Mouse (Mus musculus) liver, adult 10 weeks (tissue): Measurements from ENCODE around the gene Retreg3. TPM values are rescaled to one million over a fixed set of nuclear protein-coding genes. Genes with fewer than 3 reads are reported as not detected.

Source experiments
- polyA plus RNA-seq: library from polyadenylated mRNA; stranded (reverse); fragments of 350-450 nt; fragmentation: Illumina TruSeq; extraction: RNeasy Lipid Tissue Mini Kit (QIAGEN cat#74804); gene quantifications from one replicate; pipeline ENCODE4 v1.2.3, GENCODE M21; 2014; ENCODE audit warnings: low read depth, low replicate concordance

The Retreg3 gene
- polyA plus RNA-seq, result 43.4 TPM

DNA sequence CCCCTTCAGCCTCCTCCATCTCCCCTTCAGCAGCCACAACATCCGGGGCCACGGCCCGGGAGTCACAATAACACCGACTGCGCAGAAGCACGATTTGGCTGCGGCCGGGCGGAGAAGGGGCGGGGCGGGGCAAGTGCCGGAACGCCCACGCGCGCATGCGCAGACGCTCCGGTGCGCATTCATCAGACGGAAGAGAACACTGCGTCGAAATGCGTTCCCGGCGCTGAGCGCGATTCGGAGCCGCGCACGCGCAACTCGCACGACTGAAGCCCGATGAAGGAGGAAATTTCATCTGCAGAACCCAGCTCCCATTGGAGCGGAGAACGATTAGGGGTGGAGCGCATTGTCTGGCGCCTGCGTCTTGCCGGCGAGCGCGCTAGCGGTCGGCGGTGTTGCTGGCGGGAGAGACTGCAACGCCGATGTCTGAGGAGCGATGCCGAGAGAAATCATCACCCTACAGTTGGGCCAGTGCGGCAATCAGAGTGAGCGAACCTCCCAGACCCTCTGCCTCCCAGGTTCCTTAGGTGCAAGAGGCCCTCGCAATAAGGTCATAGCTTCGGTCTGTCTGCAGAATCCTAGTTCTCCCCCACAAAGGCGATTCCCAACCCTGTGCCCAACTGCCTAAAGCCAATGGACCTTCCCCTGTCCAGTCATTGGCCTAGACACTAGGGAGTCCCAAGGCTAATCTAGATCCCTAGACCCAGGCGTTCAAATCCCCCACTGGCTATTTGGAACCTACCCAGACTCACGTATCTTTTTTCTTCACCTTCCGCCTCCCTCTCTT lies at the start of gene Retreg3, which contains the start of gene Tubg1:
Retreg3 (minus strand) TSS at position 133 of the 784 bp plus-strand sequence.
Tubg1 (plus strand) TSS at position 178 of the 784 bp plus-strand sequence.

DNA sequence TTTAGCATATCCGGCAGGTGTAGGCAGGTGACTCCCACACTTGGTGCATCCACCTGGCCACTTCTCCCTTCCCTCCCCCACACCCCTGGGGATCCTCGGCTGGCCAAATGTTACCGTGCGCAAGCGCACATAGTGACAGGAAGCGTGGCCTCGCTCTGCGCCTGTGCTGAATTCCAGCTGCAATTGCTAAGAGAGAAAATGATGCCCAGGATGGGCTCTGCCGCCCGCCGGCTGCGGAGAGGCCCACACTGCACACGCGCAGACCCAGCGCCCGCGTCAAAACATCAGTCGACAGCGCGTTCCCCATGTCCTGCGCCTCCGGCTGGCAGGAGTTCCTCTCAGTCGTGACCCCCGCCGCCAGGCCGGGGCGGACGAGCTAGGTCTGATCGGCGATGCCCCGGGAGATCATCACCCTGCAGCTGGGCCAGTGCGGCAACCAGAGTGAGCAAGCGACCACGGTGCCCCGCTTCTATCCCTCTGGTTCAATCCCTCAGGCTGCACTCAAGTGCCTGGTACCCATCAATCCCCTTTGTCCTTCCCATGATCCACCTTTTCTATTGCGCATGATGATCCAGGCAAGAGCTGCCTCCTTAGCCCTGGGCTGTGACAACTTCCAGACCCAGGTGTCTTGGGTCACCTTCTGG lies 36.2 kb upstream of the Retreg3 start, which contains the start of gene Tubg2:
Tubg2 (plus strand) TSS at position 180 of the 644 bp plus-strand sequence.

DNA sequence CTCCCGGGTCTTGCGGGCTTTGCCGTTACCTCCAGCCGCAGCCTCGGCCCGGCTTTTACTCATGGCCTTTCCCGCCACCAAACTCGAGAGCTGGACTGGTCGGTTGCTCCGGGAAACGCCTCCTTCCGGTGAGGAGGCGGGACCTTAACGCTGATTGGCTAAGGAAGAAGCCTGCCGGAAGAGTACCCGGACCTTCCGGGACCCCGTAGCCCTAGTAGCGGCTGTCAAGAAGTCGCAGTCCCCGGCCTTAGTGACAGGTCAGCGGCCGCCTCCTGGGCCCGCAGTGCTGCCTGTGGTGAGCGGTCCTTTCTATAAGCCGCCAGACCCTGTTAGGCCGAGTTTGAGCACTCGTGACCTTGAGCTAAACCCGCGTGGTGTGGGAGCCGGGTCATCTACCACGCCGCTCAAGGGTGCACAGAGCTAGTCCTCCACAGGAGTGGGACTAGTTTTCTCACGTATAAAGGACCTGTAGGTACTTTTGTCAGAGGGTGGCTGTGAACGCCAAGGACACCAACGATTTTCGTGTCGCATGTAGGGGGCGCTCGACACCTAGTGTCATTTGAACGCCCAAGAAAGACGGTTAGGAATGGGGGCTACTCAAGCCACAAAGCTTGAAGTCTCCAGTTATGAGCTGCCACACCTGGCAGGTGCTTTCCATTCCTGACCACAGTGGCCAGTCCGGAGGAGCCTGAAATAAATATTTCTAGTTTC lies 24.2 kb downstream of the Retreg3 start, which contains the start of gene Psmc3ip:
Psmc3ip (minus strand) TSS at position 123 of the 711 bp plus-strand sequence.

DNA sequence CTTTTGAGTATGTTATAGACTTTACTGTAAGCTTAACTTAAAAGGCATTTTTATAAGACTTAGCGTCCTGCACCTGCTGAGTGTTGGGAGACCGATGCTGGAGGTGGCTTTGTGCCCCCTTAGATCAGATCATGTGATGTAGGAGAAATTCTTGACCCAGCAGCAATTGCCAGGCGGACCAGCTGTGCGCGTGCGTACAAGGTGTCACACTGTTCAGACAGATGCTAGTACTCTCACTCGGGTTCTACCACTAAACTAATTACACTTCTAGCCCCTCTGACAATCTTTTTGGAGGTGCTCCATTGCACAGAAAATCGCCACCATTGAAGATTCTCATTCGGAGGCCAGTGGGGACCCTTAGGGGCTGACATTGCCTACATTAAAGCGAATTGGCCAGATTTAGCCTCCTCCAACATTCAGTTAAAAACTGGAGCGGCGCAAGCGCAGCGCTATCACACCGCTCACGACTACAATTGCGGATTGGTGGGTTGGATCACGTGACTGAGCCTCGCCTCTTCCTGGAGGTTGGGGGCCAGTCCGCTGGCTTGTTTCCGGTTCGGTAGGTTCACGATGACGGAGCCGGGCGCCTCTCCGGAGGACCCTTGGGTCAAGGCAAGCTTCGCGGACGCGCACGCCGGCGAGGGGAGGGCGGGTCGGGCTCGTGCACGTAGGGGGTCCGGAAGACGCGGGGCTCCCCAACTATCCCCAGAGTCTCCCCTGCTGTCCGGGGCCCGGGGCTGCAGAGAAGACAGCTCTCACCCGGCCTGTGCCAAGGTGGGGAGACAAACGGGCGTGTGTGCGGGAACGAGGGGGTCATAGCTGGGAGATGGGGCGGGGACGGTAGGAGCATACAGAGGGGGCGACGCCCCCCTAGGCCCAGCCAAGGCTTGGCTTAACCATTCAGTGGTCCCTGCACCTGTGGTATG lies 32.7 kb downstream of the Retreg3 start, which contains the start of gene Mlx:
Mlx (plus strand) TSS at position 522 of the 926 bp plus-strand sequence.

DNA sequence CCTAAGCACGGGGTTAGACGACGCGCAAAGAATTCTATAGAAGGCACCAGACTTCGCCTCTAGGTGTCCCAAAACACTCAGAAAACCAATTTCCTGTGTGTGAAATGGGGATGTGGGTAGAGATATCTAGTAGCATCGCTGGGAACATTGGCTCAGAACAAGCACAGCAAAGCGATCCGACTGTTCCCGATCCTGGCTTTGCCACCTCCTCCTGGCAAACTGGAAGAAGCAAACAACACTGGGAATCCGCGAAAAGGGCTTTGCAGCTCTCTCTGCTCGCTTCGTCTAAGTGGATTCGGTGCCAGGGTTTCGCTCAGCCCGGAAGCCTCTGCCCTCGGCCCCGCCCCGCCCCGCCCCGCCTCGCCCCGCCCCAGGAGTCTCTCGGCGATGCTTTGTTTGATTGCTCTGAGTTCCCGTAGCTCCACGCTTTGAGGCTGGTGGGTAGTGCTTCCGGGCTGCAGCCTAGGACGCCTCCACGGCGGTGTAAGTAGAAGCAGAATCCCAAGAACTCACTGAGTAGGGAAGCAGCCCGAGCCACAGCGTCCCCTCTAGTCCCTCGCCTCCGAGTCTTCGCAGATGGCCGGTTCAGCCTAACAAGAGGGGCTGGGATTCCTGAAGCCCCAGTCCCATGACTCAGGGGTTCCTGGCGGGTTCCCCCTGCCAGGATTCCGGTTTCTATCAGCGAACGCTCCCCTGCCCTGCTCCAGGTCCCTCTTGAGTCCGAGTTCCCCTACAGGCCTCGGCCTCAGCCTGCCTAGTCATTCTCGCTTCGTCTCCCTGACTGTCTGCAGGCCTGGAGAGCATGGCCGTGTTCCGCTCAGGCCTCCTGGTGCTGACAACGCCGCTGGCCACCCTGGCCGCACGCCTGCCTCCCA lies 37.2 kb downstream of the Retreg3 start, which contains the start of gene Coasy:
Coasy (plus strand) TSS at position 358 of the 875 bp plus-strand sequence.

DNA sequence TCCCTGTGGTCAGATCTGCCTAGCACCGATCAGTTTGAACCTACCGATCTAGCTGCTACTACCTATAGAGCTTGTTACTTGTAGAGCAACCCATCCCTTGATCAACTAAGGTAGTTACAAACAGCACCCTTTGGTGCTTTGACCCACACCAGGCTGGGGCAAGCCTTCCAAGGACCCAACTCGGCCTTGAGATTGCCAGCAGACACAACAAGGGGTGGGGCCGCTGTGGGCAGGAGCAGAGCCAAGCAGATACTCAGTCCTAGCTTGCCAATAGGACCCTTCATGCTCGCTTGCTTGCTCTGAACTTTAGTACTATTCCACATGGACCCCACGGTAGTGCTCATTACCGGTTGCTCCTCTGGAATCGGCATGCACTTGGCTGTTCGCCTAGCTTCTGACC lies 41.6 kb downstream of the Retreg3 start, which contains the start of gene Hsd17b1:
Hsd17b1 (plus strand) TSS at position 291 of the 400 bp plus-strand sequence.

DNA sequence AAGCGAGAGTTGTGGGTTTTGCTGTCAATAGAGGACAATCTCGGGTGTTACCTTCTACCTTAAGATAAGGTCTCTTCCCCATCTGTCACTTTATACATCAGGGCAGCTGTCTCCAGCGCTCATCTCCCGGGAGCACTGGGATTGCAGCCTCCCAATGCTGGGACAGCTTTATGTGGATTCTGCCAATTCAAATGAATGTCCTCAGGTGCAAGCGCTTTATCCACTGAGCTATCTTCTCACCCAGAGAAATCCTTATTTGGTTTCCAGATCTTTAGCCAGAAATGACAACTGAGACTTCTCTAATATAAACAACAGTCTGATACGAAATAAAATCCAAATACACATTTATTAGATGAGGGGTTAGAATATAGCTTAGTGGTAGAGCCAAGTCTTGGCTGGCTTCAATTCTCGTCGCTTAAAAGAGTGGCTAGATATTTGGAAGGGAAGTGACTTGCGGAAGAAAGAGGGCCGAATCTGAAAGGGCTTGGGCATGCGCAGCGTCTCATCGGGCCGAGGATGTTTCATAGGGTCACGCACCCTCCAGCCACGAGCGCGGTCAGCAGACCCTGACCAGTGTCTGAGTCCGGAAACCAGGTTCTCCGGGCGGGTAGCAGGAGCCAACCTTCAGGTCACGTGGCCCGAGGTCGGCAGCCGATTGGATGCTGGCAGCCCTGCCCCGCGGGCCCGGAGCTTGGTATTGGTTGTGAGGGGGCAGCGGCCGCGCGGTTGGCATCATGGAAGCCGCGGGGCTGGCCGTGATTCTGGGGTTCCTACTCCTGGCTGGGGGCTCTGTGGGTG lies 50.1 kb downstream of the Retreg3 start, which contains the start of gene Naglu:
Naglu (plus strand) TSS at position 622 of the 798 bp plus-strand sequence.

Other genes with a start within 250 kb of the Retreg3 start
- gene Stat3, start 180.4 kb downstream of the Retreg3 start, polyA plus RNA-seq, result 25.1 TPM
- 3.3 TPM for gene Cavin1, start 149.0 kb downstream of the Retreg3 start, polyA plus RNA-seq
- gene Atp6v0a1, start 110.4 kb downstream of the Retreg3 start, polyA plus RNA-seq, result 23.9 TPM
- 1.4 TPM for gene Naglu, start 49.9 kb downstream of the Retreg3 start, polyA plus RNA-seq
- not detected for gene Hsd17b1, start 41.5 kb downstream of the Retreg3 start, polyA plus RNA-seq
- gene Coasy, start 37.3 kb downstream of the Retreg3 start, polyA plus RNA-seq, result 11.6 TPM
- 40.8 TPM for gene Mlx, start 32.6 kb downstream of the Retreg3 start, polyA plus RNA-seq
- not detected for gene Psmc3ip, start 24.5 kb downstream of the Retreg3 start, polyA plus RNA-seq
- 1.6 TPM for gene Tubg1, start within 50 bp of the Retreg3 start, polyA plus RNA-seq
- not detected for gene Tubg2, start 36.0 kb upstream of the Retreg3 start, polyA plus RNA-seq
- gene Cntnap1, start 50.6 kb upstream of the Retreg3 start, polyA plus RNA-seq, result 0.08 TPM
- not detected for gene Plekhh3, start 51.5 kb upstream of the Retreg3 start, polyA plus RNA-seq
- gene Ccr10, start 55.5 kb upstream of the Retreg3 start, polyA plus RNA-seq, result not detected
- gene Ezh1, start 106.6 kb upstream of the Retreg3 start, polyA plus RNA-seq, result 6.2 TPM
- 4.4 TPM for gene Ramp2, start 126.1 kb upstream of the Retreg3 start, polyA plus RNA-seq
- gene Vps25, start 133.8 kb upstream of the Retreg3 start, polyA plus RNA-seq, result 82.1 TPM
- not detected for gene Wnk4, start 140.7 kb upstream of the Retreg3 start, polyA plus RNA-seq
- gene Cntd1, start 159.1 kb upstream of the Retreg3 start, polyA plus RNA-seq, result not detected
- 11.5 TPM for gene Coa3, start 159.2 kb upstream of the Retreg3 start, polyA plus RNA-seq
- gene Becn1, start 182.4 kb upstream of the Retreg3 start, polyA plus RNA-seq, result 49.8 TPM
- 96.3 TPM for gene Psme3, start 196.3 kb upstream of the Retreg3 start, polyA plus RNA-seq
- gene Aoc2, start 205.2 kb upstream of the Retreg3 start, polyA plus RNA-seq, result not detected
- 0.16 TPM for gene Aoc3, start 210.7 kb upstream of the Retreg3 start, polyA plus RNA-seq
- 315 TPM for gene G6pc, start 247.7 kb upstream of the Retreg3 start, polyA plus RNA-seq